Mouse (Mus musculus) hindbrain, embryonic 15.5 days (tissue): Measurements from ENCODE around the gene Zyx. TPM values are rescaled to one million over a fixed set of nuclear protein-coding genes. Genes with fewer than 3 reads are reported as not detected.
A peak's percentile ranks its signal among the peaks of the same experiment; 100 is the strongest.

Source experiments
- ATAC-seq: fragments of 200-750 bp; cut with Nextera tagmentation; 2 replicates; pipeline ENCODE4 v1.8.0; 2017; ENCODE audit warnings: low read depth, moderate number of reproducible peaks, moderate TSS enrichment; ENCODE audit not compliant: low FRiP score
- H3K27ac ChIP-seq: fragments of 300-500 bp; sonication (generic); replicated peaks from 2 replicates; pipeline ENCODE4 v1.5.1; 2015; ENCODE audit warnings: mild to moderate bottlenecking, inconsistent platforms
- H3K27me3 ChIP-seq: fragments of 300-500 bp; sonication (generic); 2 replicates; pipeline ENCODE4 v1.6.1; 2015; ENCODE audit warnings: control low read depth, inconsistent platforms
- H3K36me3 ChIP-seq: fragments of 300-500 bp; sonication (generic); 2 replicates; pipeline ENCODE4 v1.6.1; 2015; ENCODE audit warnings: control low read depth, inconsistent platforms
- H3K4me1 ChIP-seq: fragments of 300-500 bp; sonication (generic); replicated peaks from 2 replicates; pipeline ENCODE4 v1.6.1; 2015; ENCODE audit warnings: control low read depth, inconsistent platforms
- H3K4me2 ChIP-seq: fragments of 300-500 bp; sonication (generic); 2 replicates; pipeline ENCODE4 v1.6.1; 2015; ENCODE audit warnings: moderate library complexity, mild to moderate bottlenecking, inconsistent platforms
- H3K4me3 ChIP-seq: fragments of 300-500 bp; sonication (generic); 2 replicates; pipeline ENCODE4 v1.5.1; 2015; ENCODE audit warnings: mild to moderate bottlenecking, inconsistent platforms
- H3K9ac ChIP-seq: fragments of 300-500 bp; sonication (generic); 2 replicates; pipeline ENCODE4 v1.6.1; 2015; ENCODE audit warnings: inconsistent platforms
- H3K9me3 ChIP-seq: fragments of 300-500 bp; sonication (generic); 2 replicates; pipeline ENCODE4 v1.6.1; 2016; ENCODE audit warnings: control low read depth, inconsistent platforms
- WGBS: fragments of 180-500 bp; shearing (Covaris S2); methylation state at CpG from one replicate; pipeline ENCODE4 v1.1.7; 2015; 5-methylcytosine and 5-hydroxymethylcytosine counted together
- polyA plus RNA-seq: library from polyadenylated mRNA; unstranded; fragments of >200 nt; fragmentation: Nextera tagmentation; extraction: Ambion mirVana; gene quantifications from 2 replicates; pipeline ENCODE4 v1.2.1, GENCODE M21; 2015

The Zyx gene
- polyA plus RNA-seq, 1 experiment from 2014 or later = 63.0 TPM

DNA sequence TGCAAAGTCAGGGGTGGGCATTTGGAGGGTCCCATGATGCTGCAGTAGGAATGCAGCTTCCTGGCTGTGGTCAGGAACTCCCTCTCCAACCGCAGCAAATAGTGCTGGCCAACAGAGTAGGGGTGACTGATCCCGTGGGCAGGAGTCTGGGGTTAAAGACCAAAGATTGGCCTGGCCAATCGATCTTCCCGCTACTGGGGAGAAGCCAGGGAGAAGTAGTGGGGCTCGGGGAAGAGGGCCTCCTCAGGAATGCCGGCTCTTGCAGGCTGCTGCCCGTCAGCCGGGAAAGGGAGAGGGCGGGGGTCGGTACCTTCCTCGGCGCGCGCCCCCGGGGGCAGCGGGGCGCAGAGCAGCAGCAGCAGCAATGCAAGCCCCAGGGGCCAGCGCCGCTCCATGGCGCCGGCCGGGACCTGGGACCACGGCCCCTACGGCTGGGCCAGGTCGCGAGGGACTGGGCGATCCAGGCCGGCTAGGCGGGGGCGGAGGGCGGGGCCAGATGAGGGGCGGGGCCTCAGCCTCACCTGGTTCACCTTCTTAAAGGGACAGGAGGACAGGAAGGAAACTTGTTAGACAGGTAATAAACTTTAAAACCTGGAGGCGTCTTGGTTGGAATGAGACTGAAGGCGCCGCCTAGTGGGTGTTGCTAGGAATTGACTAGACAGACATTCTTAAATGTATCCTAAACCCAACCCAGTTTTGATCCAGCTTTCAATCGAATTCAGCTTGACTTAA, 23.6 kb downstream of the Zyx start, which contains the start of gene Epha1:
Gene Epha1 (minus strand): TSS at position 453 of the 732 bp plus-strand sequence.
- Histone ChIP-seq H3K4me1 (peaks cover 15% of the 10 kb centered on the region), H3K4me2 (peak within 1 kb of the TSS; percentile 97), H3K9me3 (no peaks in the 10 kb centered on the region), H3K4me3 (peak within 1 kb of the TSS; percentile 42), H3K36me3 (no peaks in the 10 kb centered on the region), H3K9ac (no peak within 1 kb of the TSS), H3K27me3 (no peaks in the 10 kb centered on the region), H3K27ac (no peak within 1 kb of the TSS)
- WGBS = 1% methylated on average over 34 of the region's 36 CpGs
- ATAC-seq = peak; percentile 72

GRCm38 (mm10) chr6:42373669-42374430, 24.4 kb downstream of the Zyx start:
- peak overlapping the region; percentile 97 for H3K4me2 ChIP-seq
- no peaks in the 10 kb centered on the region for H3K27me3 ChIP-seq
- ATAC-seq = no peak
- H3K9me3 ChIP-seq = no peaks in the 10 kb centered on the region
- H3K9ac ChIP-seq = no peak overlapping the region
- H3K4me3 ChIP-seq = peak overlapping the region; percentile 42
- H3K4me1 ChIP-seq = peaks cover 15% of the 10 kb centered on the region
- H3K27ac ChIP-seq = no peak overlapping the region
- H3K36me3 ChIP-seq = no peaks in the 10 kb centered on the region
- WGBS = 41% methylated on average over 7 of the region's 7 CpGs

GRCm38 (mm10) chr6:42374701-42375100, 25.3 kb downstream of the Zyx start:
- no peak overlapping the region for H3K4me3 ChIP-seq
- WGBS = 71% methylated on average over 4 of the region's 4 CpGs
- no peaks in the 10 kb centered on the region for H3K9me3 ChIP-seq
- H3K9ac ChIP-seq = no peak overlapping the region
- peaks cover 15% of the 10 kb centered on the region for H3K4me1 ChIP-seq
- H3K27me3 ChIP-seq = no peaks in the 10 kb centered on the region
- H3K27ac ChIP-seq = no peak overlapping the region
- no peak for ATAC-seq
- H3K4me2 ChIP-seq = no peak overlapping the region
- no peaks in the 10 kb centered on the region for H3K36me3 ChIP-seq

DNA sequence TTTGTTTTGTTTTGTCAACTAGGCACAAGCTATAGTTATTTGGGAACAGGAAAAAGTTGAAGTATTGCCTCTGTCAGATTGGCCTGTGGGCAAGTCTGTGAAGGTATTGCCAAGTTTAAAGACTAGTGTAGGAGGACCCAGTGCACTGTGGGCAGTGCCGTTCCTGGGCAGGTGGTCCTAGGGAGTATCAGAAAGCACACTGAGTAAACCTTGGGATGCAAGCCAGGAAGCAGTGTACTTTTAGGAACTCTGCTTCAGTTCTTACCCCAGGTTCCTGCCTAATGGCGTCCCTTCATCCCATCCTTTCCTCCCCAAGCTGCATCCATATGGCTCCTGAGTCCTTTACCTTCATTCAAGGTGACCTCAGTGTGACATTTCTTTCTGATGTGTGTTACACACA, 25.7 kb downstream of the Zyx start:
- Histone ChIP-seq H3K9ac (no peak overlapping the region), H3K36me3 (no peaks in the 10 kb centered on the region), H3K27me3 (no peaks in the 10 kb centered on the region), H3K4me2 (no peak overlapping the region), H3K4me3 (no peak overlapping the region), H3K4me1 (peaks cover 15% of the 10 kb centered on the region), H3K9me3 (no peaks in the 10 kb centered on the region), H3K27ac (no peak overlapping the region)
- no peak for ATAC-seq
- 91% methylated on average over 2 of the region's 2 CpGs for WGBS

DNA sequence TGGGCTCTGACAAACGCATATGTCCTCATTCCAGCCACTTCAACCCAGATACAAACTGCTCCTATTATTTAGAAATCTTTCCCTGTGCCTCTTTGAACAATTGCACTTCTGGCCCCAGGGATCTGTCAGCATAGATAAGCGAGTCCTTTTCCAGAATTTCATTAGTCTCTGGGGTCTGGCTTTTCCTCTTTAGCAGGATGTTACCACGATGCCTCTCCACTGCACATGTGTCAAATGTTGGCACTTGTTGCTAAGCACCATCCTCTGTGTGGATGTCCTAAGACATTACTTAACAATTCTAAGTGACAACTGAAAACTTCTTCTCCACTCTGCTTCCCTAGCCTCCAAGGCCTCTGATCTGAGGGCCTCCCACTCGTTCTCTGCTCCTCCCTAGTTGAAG, 26.6 kb downstream of the Zyx start:
- 37% methylated on average over 4 of the region's 4 CpGs for WGBS

DNA sequence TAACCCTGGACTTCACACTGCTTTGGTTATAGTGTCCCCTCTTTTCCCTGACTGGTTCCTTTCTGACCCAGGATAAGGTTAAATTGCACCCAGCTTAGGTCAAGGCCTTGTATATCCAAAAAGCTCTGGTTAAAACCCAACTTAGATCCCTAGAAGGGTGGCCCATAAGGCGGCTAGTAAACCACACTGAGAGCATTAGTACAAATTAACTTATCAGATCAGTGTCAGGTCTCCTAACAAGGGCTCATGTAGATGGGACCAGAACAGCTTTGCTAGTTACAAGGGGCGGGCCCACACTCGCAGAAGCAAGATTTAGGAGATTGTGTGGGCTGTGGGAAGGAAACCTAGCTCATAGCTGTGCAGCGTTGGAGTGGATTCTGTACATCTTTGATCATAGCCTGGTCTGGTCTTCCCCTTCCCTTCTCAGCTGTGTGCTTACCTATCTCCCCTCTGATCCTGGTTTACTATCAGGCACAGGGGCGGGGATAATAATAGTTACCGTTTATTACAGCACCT, 27.1 kb downstream of the Zyx start:
- Histone ChIP-seq H3K9me3 (no peaks in the 10 kb centered on the region), H3K4me3 (no peak overlapping the region), H3K9ac (no peak overlapping the region), H3K27me3 (no peaks in the 10 kb centered on the region), H3K36me3 (no peaks in the 10 kb centered on the region), H3K27ac (no peak overlapping the region), H3K4me2 (no peak overlapping the region), H3K4me1 (peaks cover 15% of the 10 kb centered on the region)
- ATAC-seq = no peak
- WGBS = 87% methylated on average over 6 of the region's 6 CpGs

More for the DNA sequence above, 26.6 kb downstream of the Zyx start:
- ATAC-seq = no peak
- H3K9me3 ChIP-seq = no peaks in the 10 kb centered on the region
- no peak overlapping the region for H3K27ac ChIP-seq
- H3K36me3 ChIP-seq = no peaks in the 10 kb centered on the region
- H3K9ac ChIP-seq = no peak overlapping the region
- no peak overlapping the region for H3K4me2 ChIP-seq
- no peaks in the 10 kb centered on the region for H3K27me3 ChIP-seq
- H3K4me3 ChIP-seq = no peak overlapping the region
- H3K4me1 ChIP-seq = peaks cover 15% of the 10 kb centered on the region

GRCm38 (mm10) chr6:42377280-42377679, 27.9 kb downstream of the Zyx start:
- Histone ChIP-seq H3K9me3 (no peaks in the 10 kb centered on the region), H3K4me2 (no peak overlapping the region), H3K4me3 (no peak overlapping the region), H3K27me3 (no peaks in the 10 kb centered on the region), H3K36me3 (no peaks in the 10 kb centered on the region), H3K4me1 (peaks cover 15% of the 10 kb centered on the region), H3K27ac (no peak overlapping the region), H3K9ac (no peak overlapping the region)
- ATAC-seq = no peak
- 83% methylated on average over 5 of the region's 5 CpGs for WGBS

- Histone ChIP-seq H3K4me3 (no peak overlapping the region), H3K27ac (no peak overlapping the region), H3K9ac (no peak overlapping the region), H3K4me2 (no peak overlapping the region), H3K9me3 (no peaks in the 10 kb centered on the region), H3K27me3 (no peaks in the 10 kb centered on the region), H3K4me1 (no peaks in the 10 kb centered on the region), H3K36me3 (no peaks in the 10 kb centered on the region)
- WGBS = 42% methylated on average over 3 of the region's 3 CpGs
- no peak for ATAC-seq
Observed at GRCm38 (mm10) chr6:42379551-42379950, 30.1 kb downstream of the Zyx start.

DNA sequence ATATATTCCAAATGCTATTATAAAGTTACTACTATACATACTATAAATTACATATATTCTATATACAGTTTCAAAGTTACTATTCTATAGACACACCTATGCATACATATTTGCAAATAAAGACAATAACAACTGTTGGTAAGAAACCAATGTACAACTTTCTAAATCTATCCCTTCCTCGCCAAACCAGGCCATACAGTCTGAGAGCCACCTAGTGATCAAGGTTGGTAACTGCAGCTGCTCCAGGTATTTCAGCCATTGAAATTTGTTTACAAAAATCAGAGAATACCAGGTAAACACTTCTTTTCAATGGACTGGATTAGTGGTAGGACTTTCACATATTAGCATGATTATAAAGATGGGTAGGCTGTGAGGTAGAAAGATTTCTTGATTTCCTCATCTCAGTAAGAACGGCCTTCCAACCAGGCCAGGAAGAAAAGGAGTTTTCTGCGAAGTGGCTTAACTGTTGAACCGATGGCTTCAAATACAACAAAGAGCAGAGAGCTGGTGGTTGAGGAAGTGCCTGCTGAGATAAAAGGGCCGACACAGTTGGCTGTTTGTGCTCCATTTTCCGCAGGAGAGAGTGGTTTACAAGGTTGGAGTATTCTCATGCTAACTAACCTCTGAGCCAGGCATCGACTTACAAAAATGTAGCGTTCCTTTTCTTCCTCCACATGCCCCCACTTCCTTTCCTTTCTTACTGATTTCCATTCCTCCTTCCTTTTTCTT, 31.1 kb downstream of the Zyx start:
- Histone ChIP-seq H3K27me3 (no peaks in the 10 kb centered on the region), H3K36me3 (no peaks in the 10 kb centered on the region), H3K9me3 (no peaks in the 10 kb centered on the region), H3K4me3 (no peak overlapping the region), H3K27ac (no peak overlapping the region), H3K4me1 (no peaks in the 10 kb centered on the region), H3K9ac (no peak overlapping the region), H3K4me2 (peak overlapping the region; percentile 19; the same call in 1 of the 2 replicates)
- no peak for ATAC-seq
- 2% methylated on average over 8 of the region's 8 CpGs for WGBS

- H3K4me2 ChIP-seq = no peak overlapping the region
- 24% methylated on average over 2 of the region's 2 CpGs for WGBS
- no peaks in the 10 kb centered on the region for H3K27me3 ChIP-seq
- no peaks in the 10 kb centered on the region for H3K9me3 ChIP-seq
- H3K4me3 ChIP-seq = no peak overlapping the region
- no peaks in the 10 kb centered on the region for H3K4me1 ChIP-seq
- no peak overlapping the region for H3K9ac ChIP-seq
- H3K27ac ChIP-seq = no peak overlapping the region
- H3K36me3 ChIP-seq = no peaks in the 10 kb centered on the region
- no peak for ATAC-seq
Observed at GRCm38 (mm10) chr6:42381221-42381620, 31.8 kb downstream of the Zyx start.

GRCm38 (mm10) chr6:42381916-42382381, 32.5 kb downstream of the Zyx start:
- Histone ChIP-seq H3K36me3 (no peaks in the 10 kb centered on the region), H3K9me3 (no peaks in the 10 kb centered on the region), H3K27ac (no peak overlapping the region), H3K4me3 (no peak overlapping the region), H3K27me3 (no peaks in the 10 kb centered on the region), H3K4me2 (no peak overlapping the region), H3K4me1 (no peaks in the 10 kb centered on the region), H3K9ac (no peak overlapping the region)
- ATAC-seq = no peak
- 71% methylated on average over 9 of the region's 9 CpGs for whole genome bisulfite sequencing

GRCm38 (mm10) chr6:42383360-42383759, 33.9 kb downstream of the Zyx start:
- no peak overlapping the region for H3K27ac ChIP-seq
- no peaks in the 10 kb centered on the region for H3K27me3 ChIP-seq
- WGBS = 91% methylated on average over 5 of the region's 5 CpGs
- H3K4me2 ChIP-seq = no peak overlapping the region
- H3K9me3 ChIP-seq = no peaks in the 10 kb centered on the region
- H3K4me3 ChIP-seq = no peak overlapping the region
- ATAC-seq = no peak
- H3K36me3 ChIP-seq = no peaks in the 10 kb centered on the region
- no peak overlapping the region for H3K9ac ChIP-seq
- no peaks in the 10 kb centered on the region for H3K4me1 ChIP-seq
